Mouse (Mus musculus) embryonic fibroblast, embryonic 13.5 days (primary cell): ENCODE results near the gene Mms22l.

Experiments
- CTCF ChIP-seq: IDR thresholded peaks from 2 replicates; pipeline ENCODE4 v1.5.1; 2011; ENCODE audit warnings: mild to moderate bottlenecking, control low read depth, low read length, moderate library complexity, borderline replicate concordance; ENCODE audit not compliant: insufficient read depth
- POLR2A ChIP-seq: IDR thresholded peaks from 2 replicates; pipeline ENCODE4 v1.6.1; 2011; ENCODE audit warnings: low read depth, mild to moderate bottlenecking, control low read depth, low read length, moderate library complexity

- no peak for TF ChIP-seq CTCF
- no peak for TF ChIP-seq POLR2A
Observed at GRCm38 (mm10) chr4:24543421-24543820, 47.2 kb downstream of the Mms22l start.
